Mouse (Mus musculus): ENCODE data around the gene Nr5a2.

GRCm38 (mm10) chr1:136946806-136947393 lies 13.3 kb downstream of the Nr5a2 start:
- TF ChIP-seq CTCF (IDR thresholded peaks at IDR 0.05; ENCODE audit: extremely low read depth, insufficient read depth, low read length) (no peak), POLR2A (IDR thresholded peaks at IDR 0.05; ENCODE audit: extremely low read depth, insufficient read depth, low read length) (no peak)
